Mouse (Mus musculus) CD4-positive helper T cell, adult 2 months (primary cell): ENCODE results near the gene Tsen34.
"Not testable (repeated sequence)": the region's sequence is repeated elsewhere in the genome, so short reads cannot be mapped to it uniquely, and the experiment has no call there.

ENCODE experiments used
- DNase-seq: peaks from one replicate; pipeline ENCODE4 v3.0.0-alpha.2; 2012; ENCODE audit warnings: low read depth, missing footprints, low spot score

The Tsen34 gene

GRCm38 (mm10) chr7:3685400-3686187, 7.1 kb upstream of the Tsen34 start:
- DNase-seq, result no peak

GRCm38 (mm10) chr7:3691919-3692318, 744 bp upstream of the Tsen34 start:
- DNase-seq, result peak; percentile 22

GRCm38 (mm10) chr7:3692987-3693808, 535 bp downstream of the Tsen34 start, which contains the start of gene Mboat7:
TSS of gene Mboat7 (minus strand) at chr7:3693523.
- peak; percentile 98 for DNase-seq

- DNase-seq, result no peak
Observed at GRCm38 (mm10) chr7:3693809-3694075, 1.1 kb downstream of the Tsen34 start.

- DNase-seq, result peak; percentile 91
Observed at GRCm38 (mm10) chr7:3694076-3694948, 1.6 kb downstream of the Tsen34 start.

GRCm38 (mm10) chr7:3694949-3695305, 2.3 kb downstream of the Tsen34 start:
- DNase-seq, result not testable (repeated sequence)

- no peak for DNase-seq
Observed at GRCm38 (mm10) chr7:3698471-3698870, 5.8 kb downstream of the Tsen34 start.

GRCm38 (mm10) chr7:3703148-3703878, 10.7 kb downstream of the Tsen34 start:
- DNase-seq, result no peak

GRCm38 (mm10) chr7:3703879-3704441, 11.3 kb downstream of the Tsen34 start, which contains the start of gene Rps9:
TSS of gene Rps9 (plus strand) at chr7:3703993.
- DNase-seq, result peak; percentile 98

GRCm38 (mm10) chr7:3704475-3704874, 11.8 kb downstream of the Tsen34 start:
- DNase-seq, result no peak

GRCm38 (mm10) chr7:3705461-3705860, 12.8 kb downstream of the Tsen34 start:
- not testable (repeated sequence) for DNase-seq

GRCm38 (mm10) chr7:3705911-3706310, 13.2 kb downstream of the Tsen34 start:
- no peak for DNase-seq

- no peak for DNase-seq
Observed at GRCm38 (mm10) chr7:3706343-3706934, 13.8 kb downstream of the Tsen34 start.

- peak; percentile 66 for DNase-seq
Observed at GRCm38 (mm10) chr7:3707027-3707426, 14.4 kb downstream of the Tsen34 start.

GRCm38 (mm10) chr7:3707568-3708413, 15.1 kb downstream of the Tsen34 start:
- DNase-seq, result no peak

- DNase-seq, result not testable (repeated sequence)
Observed at GRCm38 (mm10) chr7:3708447-3708980, 15.9 kb downstream of the Tsen34 start.

- no peak for DNase-seq
Observed at GRCm38 (mm10) chr7:3709000-3709399, 16.3 kb downstream of the Tsen34 start.

GRCm38 (mm10) chr7:3712264-3712942, 19.7 kb downstream of the Tsen34 start:
- no peak for DNase-seq

GRCm38 (mm10) chr7:3715249-3715648, 22.6 kb downstream of the Tsen34 start:
- no peak for DNase-seq
